Mouse (Mus musculus): Measurements from ENCODE around the gene Vmn1r20.

GRCm38 (mm10) chr6:57428630-57429029 lies at the start of gene Vmn1r20:
- TF ChIP-seq GATA1 (IDR thresholded peaks at IDR 0.05; ENCODE audit: low read length) (no peak), TAL1 (IDR thresholded peaks at IDR 0.05; ENCODE audit: low read length) (no peak)
